Mouse (Mus musculus) erythroid progenitor cell, adult 5-6 weeks (primary cell): ENCODE measurements around the gene Plekhg5. TPM values are rescaled to one million over a fixed set of nuclear protein-coding genes. Genes with fewer than 3 reads are reported as not detected.
A peak's percentile ranks its signal among the peaks of the same experiment; 100 is the strongest.

ENCODE experiments used
- ATAC-seq: replicated peaks from 2 replicates; pipeline ENCODE4 v1.8.0; 2016; ENCODE audit warnings: moderate number of reproducible peaks, mild to moderate bottlenecking, moderate TSS enrichment, inconsistent platforms; ENCODE audit not compliant: poor library complexity, low FRiP score, severe bottlenecking
- total RNA-seq, 2 experiments: library from RNA; stranded (forward) in 1 of 2; stranded (reverse) in 1 of 2; fragments of 150-400 nt in 1 of 2; fragments of 186-747, 209-891 nt in 1 of 2; gene quantifications; 2 replicates each; pipeline versions ENCODE4 v1.2.3 to v1.2.4; 2015 to 2017; ENCODE audit warnings: low replicate concordance in 2 of 2

The Plekhg5 gene
- total RNA-seq, 2 experiments from 2014 or later, result 1.7 to 3.5 TPM

DNA sequence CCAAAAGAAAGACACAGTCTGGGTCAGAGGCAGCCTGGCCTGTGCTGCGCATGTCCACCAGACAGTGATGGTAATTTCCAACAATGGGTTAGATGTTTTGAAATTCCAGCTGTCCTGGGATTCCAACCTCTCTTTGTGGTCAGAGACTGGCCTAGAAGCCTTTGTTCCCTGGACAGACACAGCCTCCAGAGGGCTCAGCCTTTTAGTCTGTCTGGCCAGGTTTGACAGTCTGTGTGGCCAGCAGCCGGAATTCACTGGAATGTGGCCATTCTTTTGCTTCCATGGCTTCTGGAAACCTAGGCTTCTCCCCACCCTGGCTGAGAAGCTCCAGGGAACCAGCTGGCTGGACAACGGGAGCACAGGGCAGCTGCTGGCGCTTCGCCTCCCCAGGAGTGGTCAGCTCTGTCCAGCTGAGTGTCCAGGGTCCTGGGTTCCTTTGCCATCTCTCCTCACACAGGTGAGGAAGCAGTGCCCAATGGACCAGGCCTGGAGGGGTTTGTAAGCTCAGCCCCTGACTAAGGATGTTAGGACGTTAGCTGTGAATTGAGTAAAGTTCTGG lies 4.1 kb upstream of the Plekhg5 start:
- no peak for ATAC-seq

DNA sequence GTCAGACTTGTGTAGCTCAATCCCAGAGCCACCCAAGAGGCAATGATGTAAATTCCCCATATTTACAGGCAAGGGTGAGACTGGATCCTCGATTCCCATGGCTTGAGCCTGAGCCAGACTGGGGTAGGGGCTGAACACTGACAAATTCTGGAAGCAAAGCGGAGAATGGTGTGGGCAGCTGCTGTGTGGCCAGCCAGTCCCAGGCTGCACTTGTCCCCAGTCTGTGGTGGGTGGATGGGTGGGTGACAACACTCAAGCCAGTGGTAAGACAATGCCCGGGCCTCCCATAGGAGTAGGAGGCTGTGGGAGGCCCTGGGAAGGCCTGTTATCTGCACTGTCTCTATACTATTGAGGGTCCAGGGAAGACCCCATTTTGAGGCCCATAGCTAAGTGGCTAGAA lies 3.1 kb upstream of the Plekhg5 start:
- ATAC-seq, result no peak

DNA sequence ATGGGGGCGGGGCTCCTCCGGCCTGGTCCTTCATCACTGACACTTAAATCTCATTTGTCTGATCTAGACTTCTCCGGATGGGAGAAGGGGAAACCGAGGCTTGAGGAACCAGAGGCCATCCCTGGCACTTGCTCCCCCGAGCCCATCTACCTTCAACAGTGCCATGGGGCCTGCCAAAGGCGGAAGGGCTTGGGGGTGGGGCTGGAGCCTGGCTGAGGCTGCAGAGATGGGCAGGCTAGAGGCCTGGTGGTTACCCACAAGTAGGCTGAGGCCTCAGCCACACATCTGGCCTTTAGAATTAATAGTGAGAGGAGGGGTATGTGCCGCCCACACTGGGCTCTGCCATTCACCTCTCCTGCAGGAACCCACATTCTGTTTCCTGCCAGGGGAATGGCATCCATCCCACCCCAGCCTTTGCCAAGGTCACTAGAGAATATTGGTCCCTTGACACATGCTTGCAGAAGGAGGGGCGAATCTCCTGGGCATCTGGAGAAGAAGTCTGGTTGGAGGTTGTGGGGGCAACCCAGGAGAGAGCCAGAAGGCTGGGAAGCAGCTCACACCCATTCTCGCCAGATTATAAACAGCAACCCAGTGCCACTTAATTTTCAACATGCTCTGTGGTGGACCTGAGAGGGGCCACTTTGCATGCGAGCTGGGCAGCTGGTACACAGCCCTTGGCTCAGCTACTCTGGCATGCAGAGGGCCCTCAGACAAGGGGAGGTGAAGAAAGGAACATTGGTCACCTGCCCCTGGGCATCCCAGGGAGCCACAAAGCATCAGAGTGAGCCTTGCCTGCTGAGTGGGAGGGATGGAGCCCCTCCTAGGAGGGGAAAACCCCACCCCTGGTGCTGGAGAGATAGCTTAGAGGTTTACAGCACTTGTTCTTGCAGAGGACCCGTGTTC lies 1.6 kb upstream of the Plekhg5 start:
- ATAC-seq, result no peak

DNA sequence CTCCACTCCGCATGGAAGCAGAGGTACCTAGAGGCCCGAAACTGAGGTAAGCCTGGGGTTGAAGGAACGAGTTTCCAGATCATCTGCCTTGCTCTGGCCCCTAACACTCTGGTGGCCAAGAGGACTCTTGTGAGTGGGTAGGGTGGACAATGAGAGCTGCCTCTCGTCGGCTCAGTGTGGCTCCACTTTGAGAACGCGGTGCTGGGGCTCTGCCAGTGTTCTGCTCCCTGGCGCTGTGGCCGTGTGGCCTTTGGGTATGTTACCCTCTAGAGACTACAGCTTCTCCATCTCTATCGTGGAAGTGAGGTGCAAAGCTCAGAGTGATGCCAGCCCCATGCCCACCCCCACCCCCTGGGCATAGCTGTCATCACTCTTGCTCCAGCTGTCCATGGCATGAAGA lies 357 bp downstream of the Plekhg5 start:
- ATAC-seq, result no peak

DNA sequence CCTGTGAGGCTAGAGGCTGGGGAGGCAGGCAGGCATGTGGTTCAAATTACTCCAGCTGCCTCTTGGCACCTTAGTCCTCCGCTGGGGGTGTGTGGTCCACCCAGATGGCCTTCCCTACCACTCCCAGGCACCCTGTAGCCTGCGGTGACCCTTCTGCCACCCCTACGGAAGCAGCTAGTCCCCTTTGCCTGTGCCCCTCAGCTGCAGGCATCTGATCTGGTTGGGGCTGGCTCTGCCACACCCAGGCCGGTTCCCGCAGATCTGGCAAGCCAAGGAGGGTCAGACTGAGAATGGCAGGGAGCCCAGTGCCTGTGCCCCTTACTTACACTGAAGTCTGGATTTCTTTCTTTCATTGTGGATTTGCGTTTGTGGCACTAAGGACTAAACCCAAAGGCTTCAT lies 1.4 kb downstream of the Plekhg5 start:
- no peak for ATAC-seq

DNA sequence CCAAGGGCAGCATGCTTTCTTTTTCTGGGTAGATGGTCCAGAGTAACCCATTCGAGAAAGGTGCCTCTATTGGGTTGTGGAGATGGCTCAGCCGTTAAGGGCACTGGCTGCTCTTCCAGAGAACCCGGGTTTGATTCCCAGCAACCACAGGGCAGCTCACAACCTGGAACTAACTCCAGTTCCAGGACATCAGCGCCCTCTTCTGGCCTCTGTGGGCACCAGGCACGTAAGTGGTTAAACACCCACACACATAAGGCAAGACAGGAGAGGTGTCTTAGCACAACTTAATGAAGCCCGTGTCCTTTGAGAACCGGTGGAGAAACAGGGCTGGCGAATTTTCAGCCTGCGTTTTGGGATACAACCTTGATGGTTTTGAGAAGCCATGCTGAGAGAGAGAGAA lies 2.2 kb downstream of the Plekhg5 start:
- no peak for ATAC-seq

DNA sequence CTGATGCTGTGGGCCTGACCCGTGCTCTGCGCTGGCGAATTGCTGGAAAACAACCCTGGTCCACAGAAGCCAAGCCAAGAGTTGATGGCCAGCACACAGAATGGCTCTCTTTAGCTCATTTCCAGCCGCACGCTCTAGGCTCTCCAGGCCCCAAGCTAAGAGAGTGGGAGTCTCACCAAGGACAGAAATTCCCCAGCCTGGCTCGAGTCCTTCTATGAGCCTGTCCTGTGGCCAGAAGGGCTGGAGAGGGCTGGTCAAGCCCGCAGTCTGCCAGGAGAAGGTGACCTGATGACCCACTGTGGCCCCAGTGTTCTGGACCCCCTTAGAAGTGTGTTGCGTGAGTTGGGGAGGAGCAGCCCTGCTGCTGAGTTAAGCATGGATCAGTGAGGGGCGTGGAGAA lies 4.9 kb downstream of the Plekhg5 start:
- ATAC-seq, result no peak

DNA sequence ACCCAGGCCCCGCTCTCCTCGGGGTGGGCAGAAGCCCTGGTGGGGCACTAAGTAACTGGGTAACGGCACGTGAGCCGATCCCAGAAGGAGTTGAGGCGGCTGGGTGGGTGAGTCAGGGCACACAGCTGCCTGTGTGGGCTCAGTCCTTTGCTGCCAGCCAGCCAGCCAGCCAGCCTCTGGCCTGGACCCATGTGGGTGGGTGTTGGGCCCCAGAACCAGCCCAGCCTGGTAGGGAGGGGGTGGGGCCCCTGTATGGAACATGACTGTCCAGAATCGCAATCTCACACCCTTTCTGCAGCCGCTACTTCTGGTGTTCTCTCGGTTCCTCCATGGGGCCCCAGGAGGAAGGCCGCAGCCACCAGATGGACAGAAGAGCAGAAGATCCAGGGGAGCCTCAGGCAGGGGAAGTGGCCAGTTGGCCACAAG lies 5.8 kb downstream of the Plekhg5 start:
- no peak for ATAC-seq

DNA sequence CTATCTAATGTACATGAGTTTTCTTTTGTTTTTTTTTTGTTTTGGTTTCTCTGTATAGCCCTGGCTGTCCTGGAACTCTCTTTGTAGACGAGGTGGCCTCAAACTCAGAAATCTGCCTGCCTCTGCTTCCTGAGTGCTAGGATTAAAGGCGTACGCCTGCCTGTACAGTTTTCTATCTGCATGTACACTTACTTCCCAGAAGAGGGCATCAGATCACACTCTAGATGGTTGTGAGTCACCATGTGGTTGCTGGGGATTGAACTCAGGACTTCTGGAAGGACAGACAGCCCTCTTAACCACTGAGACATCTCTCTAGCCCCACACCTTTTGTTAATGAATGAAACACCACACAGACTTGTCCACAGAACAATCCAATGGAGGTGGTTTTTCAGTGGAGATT lies 7.0 kb downstream of the Plekhg5 start:
- no peak for ATAC-seq

DNA sequence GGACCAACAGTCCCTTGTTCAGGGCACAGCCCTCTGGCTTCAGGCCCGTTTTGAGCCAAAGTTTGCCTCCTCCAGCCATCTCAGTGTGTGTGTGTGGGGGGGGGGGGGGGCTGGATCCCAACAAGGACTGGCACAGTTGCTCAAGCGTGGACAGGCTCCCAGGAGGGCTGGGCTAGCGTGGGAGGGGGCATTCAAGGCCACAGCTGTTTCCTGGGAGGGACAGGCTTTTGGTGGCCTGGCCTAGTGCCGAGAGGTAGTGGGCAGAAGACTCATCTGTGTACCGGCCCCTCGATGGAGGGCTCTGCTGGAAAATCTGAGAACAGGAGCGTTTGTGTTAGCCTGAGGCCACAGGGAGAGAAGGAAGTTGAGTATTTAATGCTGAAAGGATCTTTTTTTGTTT lies 7.6 kb downstream of the Plekhg5 start:
- ATAC-seq, result no peak

DNA sequence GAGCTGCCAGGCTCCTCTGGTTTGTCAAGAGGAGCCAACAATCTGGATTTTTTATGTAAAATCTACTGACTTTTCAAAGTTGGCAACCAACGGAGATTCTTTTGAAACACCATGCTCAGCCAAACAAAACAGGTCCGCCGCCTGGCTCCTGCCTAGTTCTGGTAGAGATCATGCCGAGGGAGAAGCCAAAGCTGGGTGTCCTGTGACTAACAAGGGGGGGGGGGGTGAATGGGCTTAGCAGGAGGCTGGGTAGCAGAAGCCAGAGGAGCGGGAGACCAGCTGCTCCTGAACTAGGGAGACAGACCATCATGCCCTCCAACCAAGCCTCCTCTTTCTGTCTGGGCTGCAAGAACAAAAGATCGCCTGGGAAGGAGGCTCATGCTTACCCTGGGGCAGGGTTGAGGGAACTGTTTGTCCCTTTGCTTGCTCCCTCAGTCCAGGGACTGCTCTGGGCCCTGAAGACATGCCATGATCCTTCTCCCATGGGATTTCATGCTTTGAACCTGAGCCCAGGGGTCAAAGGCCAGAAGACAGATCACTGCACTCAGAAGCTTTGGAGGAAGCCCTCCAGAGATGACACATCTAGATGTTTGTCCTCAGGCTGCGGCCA lies 11.4 kb downstream of the Plekhg5 start:
- no peak for ATAC-seq

DNA sequence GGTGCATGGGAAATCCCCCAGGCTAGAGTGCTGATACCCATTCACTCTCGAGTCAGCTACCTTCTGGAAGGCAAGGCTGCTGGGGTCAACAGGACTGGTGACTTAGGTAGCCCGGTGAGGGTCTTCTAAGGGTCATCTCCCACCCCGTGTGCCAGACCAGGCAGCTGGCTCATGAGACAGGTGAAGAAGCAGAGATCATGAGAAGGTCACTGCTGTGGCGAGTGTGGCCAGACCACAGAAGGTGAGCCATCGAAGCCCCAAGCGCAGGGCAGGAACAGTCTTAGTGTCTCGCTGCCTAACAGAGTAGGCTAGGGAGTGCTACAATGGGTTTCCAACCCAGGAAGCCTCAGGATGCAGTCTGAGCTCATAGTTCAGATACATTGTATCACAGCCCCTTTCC lies 12.3 kb downstream of the Plekhg5 start:
- no peak for ATAC-seq

DNA sequence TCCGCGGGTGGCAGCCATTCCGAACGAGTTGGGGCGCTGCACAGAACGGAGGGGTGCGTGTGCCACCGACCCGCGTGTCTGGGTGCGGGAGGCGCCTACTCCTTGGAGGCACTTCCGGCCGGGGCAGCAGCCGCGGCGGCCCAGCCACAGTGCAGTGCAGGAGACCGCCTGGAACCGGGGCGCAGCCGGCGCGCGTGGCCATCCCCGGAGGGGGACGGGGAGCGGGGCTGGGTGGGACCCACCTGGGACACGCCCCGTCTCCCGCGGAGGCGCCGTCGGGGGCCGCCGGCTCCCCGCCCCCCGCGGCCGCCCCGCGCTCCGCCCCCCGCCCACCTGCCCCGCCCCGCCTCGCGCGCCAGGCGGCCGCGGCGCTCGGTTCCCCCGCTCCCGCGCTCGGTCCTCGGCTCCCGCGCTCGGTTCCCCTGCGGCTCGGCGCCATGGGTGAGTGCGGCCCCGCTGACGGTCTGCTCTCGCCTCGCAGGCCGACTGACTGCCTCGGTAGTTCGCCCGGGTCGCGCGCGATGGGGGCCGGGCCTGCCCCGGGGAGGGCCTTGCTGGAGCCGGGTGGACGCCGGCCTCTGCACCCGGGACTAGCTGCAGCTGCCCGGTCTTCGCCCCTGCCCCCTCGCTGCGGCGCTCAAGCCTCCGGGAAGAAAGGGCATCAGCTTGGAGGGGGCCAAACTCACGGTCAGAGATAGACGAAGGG lies 14.4 kb downstream of the Plekhg5 start:
- peak; percentile 52 for ATAC-seq

DNA sequence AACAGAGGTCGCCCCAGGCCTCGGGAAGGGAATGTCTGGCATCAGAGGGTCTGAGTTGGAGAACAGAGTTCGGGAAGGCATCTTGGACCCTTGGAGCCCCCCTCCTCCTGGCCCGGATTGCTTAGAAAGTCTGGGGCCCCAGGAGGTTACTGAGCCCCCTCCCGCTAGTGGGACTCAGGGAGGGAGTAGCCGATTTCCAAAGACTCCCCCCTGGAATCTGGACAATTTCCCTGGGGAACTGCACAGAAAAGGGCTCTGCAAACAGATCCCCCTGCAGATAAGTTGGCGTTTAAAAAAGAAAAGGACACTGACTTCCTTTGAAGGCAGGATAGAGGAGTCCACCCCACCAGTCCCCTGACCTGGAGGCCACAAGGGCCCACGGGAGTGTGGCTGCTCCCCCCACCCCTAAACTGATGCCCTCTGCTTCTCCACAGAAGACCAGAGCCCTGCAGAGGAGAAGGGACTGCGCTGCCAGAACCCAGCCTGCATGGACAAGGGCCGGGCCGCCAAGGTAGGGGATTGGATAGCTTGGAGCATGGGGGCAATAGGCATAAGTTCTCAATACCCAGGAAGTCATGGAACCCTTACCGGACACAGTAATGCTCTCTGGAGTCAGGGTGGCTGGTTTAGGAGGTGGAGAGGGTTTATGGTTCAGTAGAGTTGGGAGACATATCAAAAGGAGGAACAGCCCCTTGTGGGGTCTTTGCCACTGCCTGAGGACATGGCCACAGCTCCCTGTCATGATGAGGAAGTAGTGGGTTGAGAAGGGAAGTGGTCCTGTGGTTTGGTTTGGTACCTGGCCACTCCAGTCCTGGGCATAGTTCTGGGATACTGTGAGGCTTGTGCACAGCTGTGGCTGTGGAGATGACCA lies 15.1 kb downstream of the Plekhg5 start:
- ATAC-seq, result no peak

DNA sequence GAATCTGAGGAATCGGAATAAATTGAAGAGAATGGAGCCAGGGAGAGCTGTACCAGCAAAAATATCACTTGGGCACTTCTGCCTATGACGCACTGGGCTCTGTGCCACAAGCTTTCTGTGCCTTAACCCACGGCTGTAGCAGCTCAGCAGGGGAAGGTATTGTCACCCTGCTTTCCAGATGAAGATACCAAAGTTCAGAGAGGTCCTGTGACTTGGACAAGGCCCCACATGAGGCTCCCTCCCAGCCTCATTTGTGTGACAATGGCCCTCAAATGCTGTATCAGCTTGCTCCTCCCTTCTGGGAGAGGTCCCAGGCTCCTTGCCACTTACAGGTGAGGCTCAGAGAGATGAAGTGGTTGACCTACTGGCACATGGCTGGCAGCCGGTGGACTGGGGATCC lies 15.8 kb downstream of the Plekhg5 start:
- no peak for ATAC-seq

DNA sequence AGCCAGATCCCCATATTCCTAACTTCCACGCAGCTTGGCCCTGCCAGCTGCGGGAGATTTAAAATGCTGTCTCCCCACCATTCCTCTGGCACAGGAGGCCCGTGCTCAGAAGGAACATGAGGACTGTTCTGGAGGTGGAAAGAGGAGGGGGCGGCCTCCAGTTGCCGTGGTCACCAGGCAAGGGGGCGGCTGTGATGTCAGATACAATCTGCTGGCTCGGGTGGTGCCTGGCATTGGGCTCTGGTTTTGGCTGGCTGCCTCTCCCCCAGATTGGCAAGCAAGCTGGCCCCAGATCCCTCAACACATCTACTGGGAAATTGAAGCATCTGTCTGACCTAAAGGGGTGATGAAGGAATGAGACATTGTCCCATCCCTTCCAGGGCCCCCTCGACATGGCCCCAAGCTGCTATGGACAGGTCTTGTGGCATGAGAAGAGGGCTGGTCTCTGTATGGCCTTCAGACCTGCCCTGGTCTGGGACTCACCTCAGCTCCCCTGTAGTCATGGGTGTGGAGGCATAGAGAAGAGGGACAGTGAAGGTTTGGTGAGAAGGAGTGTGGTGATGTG lies 16.3 kb downstream of the Plekhg5 start:
- ATAC-seq, result no peak

DNA sequence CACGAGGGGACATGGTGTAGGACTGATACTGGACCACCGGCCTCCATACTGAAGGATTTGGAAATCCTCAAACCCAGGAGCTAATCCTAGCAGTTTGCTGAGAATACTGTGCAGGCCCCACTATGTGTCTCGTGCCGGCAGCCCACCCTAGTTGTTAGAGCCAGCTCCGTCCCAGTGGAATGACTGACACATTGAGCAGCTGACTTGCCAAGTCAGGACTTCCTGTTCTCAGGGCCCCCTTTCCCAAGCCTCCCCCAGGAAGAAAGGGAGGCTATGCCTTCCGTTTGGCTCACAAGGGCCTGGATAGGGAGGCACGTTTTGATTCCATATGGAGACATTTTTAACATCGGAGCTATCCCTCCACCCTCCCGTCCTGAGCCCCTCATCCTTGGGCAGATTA lies 17.9 kb downstream of the Plekhg5 start:
- ATAC-seq, result no peak

DNA sequence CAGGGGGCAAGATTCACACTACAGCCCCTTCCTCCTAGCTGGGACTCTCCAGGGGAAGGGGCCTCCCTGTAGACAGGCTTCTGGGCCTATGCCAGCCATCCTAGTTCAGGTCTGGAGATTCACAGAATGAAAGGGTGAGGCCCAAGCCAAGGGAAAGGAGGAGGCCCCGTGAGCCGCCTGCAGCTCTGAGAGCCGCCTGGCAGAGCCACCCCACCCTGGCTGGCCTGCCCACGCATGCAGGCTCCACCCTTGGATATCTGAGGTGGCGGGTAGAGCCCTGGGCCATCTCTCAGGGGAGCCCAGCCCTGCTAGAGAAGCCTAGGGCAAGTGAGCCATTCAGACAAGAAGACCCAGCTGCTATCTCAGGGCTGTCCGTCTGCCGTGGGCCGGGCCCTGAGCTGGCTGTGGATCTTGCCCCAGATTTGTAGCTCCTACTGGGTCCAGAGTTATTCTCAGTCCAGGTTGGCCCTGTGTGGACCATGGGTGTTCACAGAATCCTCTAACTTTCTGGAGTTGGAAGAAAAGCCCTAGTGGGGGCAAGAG lies 20.5 kb downstream of the Plekhg5 start:
- ATAC-seq, result peak; percentile 92

DNA sequence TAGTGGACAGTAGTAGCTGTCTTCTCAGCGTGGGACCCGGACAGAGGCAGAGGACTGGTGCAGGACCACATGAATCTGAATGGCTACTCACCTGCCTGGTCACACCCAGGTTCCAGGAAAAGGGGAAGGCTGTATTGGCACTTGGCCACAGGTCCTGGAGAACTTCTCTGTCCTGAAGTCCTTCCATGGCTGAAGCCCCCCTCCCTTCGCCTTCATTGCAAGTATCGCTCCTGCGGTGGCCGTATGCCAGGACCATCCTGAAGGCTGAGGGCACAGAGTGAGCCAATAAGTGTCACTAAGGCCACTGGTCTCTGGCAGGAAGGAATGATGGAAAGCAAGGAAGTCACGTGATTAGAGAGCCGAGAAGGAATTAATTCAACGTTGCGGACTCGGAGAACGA lies 21.9 kb downstream of the Plekhg5 start:
- no peak for ATAC-seq
